7 mouse cellular contexts compared by ENCODE assay signal in the genomic region with DNA sequence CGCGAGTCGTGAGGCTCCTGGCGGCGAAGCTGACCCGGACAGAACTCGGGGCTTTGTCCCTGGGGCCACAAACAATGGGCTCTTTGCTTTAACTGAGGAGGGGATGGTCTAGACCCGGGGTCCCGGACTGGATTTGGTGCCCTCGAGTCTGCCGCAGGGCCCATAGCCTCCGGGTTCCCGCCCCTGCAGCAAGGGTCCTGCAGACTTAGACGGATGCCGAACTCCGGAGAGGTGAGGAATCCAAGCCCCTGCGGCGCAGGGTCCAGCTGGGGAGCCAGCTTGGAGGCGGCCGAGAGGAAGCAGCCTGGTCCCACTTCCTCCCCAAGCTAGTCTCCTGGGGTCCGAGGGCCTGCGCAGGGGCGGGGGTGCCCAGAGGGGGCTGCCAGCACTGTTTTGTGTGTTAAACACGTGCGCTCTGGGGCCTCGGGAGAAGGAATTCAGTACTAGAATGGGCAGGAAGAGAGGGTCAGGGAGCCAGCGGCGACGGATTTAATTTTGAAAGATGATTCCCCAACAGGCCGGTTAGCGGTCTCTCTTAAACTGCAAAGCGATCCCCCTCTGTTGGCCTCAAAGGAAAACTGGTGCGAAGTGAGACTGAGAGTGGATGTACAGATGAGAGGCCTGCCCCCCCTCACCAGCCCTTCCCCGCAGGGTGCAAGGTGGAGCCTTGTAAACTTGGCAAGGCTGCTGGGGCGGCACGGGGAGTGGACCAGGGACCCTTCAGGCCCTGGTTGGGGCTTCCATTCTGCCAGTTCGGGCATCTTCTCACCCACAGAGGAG. TPM values are rescaled to one million over a fixed set of nuclear protein-coding genes. Genes with fewer than 3 reads are reported as not detected.
DNase-seq lines count a peak whose midpoint lies in the region; ATAC-seq and TF ChIP-seq lines count a peak whose summit lies in the region.

No protein-coding gene starts in this region.

- no peaks in the 10 kb centered on the region for H3K4me1 ChIP-seq in cortical plate, adult 2 months (ENCODE audit: control insufficient read depth, insufficient read depth, low read length)
- peaks cover 49% of the 10 kb centered on the region for H3K4me1 ChIP-seq in embryonic facial prominence, embryonic 13.5 days
- H3K4me1 ChIP-seq in intestine, embryonic 14.5 days (replicated peaks; ENCODE audit: control insufficient read depth, insufficient read depth, low read length), result peaks cover 6% of the 10 kb centered on the region; the same call in 1 of the 2 replicates
- peaks cover 33% of the 10 kb centered on the region for H3K4me1 ChIP-seq in midbrain, embryonic 13.5 days (replicated peaks)

- under 1% methylated on average over 37 of the region's 37 CpGs for WGBS in embryonic facial prominence, embryonic 13.5 days
- 2% methylated on average over 37 of the region's 37 CpGs for WGBS in intestine, embryonic 14.5 days
- WGBS in midbrain, embryonic 13.5 days, result under 1% methylated on average over 37 of the region's 37 CpGs

- H3K27ac ChIP-seq in cortical plate, adult 2 months (ENCODE audit: insufficient read depth, low read length), result no peak overlapping the region
- H3K27ac ChIP-seq in embryonic facial prominence, embryonic 13.5 days, result peak overlapping the region; percentile 68
- H3K27ac ChIP-seq in intestine, embryonic 14.5 days (ENCODE audit: low read depth), result no peak overlapping the region
- H3K27ac ChIP-seq in midbrain, embryonic 13.5 days, result no peak overlapping the region

- peak overlapping the region; percentile 11 for H3K4me3 ChIP-seq in cortical plate, adult 2 months (ENCODE audit: insufficient read depth, low read length)
- H3K4me3 ChIP-seq in embryonic facial prominence, embryonic 13.5 days, result peak overlapping the region; percentile 71
- H3K4me3 ChIP-seq in intestine, embryonic 14.5 days (ENCODE audit: low read depth, low read length), result peak overlapping the region; percentile 53
- peak overlapping the region; percentile 57 for H3K4me3 ChIP-seq in midbrain, embryonic 13.5 days (replicated peaks)

- peak overlapping the region; percentile 77 for H3K9ac ChIP-seq in embryonic facial prominence, embryonic 13.5 days
- peak overlapping the region; percentile 5 for H3K9ac ChIP-seq in intestine, embryonic 14.5 days (ENCODE audit: low read length)
- H3K9ac ChIP-seq in midbrain, embryonic 13.5 days (replicated peaks), result peak overlapping the region; percentile 59

- peak overlapping the region; percentile 96 for H3K4me2 ChIP-seq in embryonic facial prominence, embryonic 13.5 days
- H3K4me2 ChIP-seq in intestine, embryonic 14.5 days (ENCODE audit: low read length), result peak overlapping the region; percentile 97
- H3K4me2 ChIP-seq in midbrain, embryonic 13.5 days (replicated peaks), result peak overlapping the region; percentile 97

- ATAC-seq in embryonic facial prominence, embryonic 13.5 days (ENCODE audit: insufficient number of reproducible peaks, insufficient read depth, low FRiP score, low TSS enrichment, low read depth), result no peak
- 0 out of 2 replicates have a peak, but pooled peaks have one; percentile 2 for ATAC-seq in intestine, embryonic 14.5 days (replicated peaks; ENCODE audit: low FRiP score, low TSS enrichment, low read depth)
- ATAC-seq in midbrain, embryonic 13.5 days, result peak; percentile 40
- no peak for ATAC-seq in monocyte, adult 5-6 weeks (replicated peaks; ENCODE audit: insufficient number of reproducible peaks, low FRiP score, low TSS enrichment, poor library complexity, severe bottlenecking)

- H3K27me3 ChIP-seq in embryonic facial prominence, embryonic 13.5 days, result peaks cover 27% of the 10 kb centered on the region
- H3K27me3 ChIP-seq in intestine, embryonic 14.5 days (replicated peaks; ENCODE audit: control insufficient read depth, insufficient read depth, low read length), result peaks cover 52% of the 10 kb centered on the region
- H3K27me3 ChIP-seq in midbrain, embryonic 13.5 days, result peaks cover 52% of the 10 kb centered on the region

- no peak for TF ChIP-seq CTCF in cortical plate, adult 2 months (IDR thresholded peaks at IDR 0.05; ENCODE audit: extremely low read depth, insufficient read depth, low read length)

- H3K9me3 ChIP-seq in embryonic facial prominence, embryonic 13.5 days, result no peaks in the 10 kb centered on the region
- H3K9me3 ChIP-seq in intestine, embryonic 14.5 days (ENCODE audit: control insufficient read depth, low read length), result 0 out of 2 replicates have a peak, but pooled peaks cover 2% of the 10 kb centered on the region
- H3K9me3 ChIP-seq in midbrain, embryonic 13.5 days, result no peaks in the 10 kb centered on the region

- TF ChIP-seq POLR2A in cortical plate, adult 2 months (IDR thresholded peaks at IDR 0.05; ENCODE audit: extremely low read depth, insufficient read depth, low read length), result no peak

- peak; percentile 74 for DNase-seq in intestine, embryonic 14.5 days (ENCODE audit: low spot score)
- no peak for DNase-seq in spleen, postnatal 4 days (ENCODE audit: low spot score in 2 of 2)
- no peak for DNase-seq in right cerebral cortex, postnatal 10 days (ENCODE audit: low spot score in 2 of 2)

- no peaks in the 10 kb centered on the region for H3K36me3 ChIP-seq in embryonic facial prominence, embryonic 13.5 days
- H3K36me3 ChIP-seq in intestine, embryonic 14.5 days (ENCODE audit: control insufficient read depth, insufficient read depth, low read length), result no peaks in the 10 kb centered on the region
- H3K36me3 ChIP-seq in midbrain, embryonic 13.5 days, result no peaks in the 10 kb centered on the region

RNA-seq across cellular contexts. Expression of a gene that starts 0.8 kb away (rescaled TPM):
- 3.0 TPM in 2 replicates for polyA plus RNA-seq in cortical plate, adult 2 months (2012; rRNA removed)
- 99.7 and 104 TPM in 2 replicates for polyA plus RNA-seq in embryonic facial prominence, embryonic 13.5 days (2015; fragmentation: Nextera tagmentation; extraction: Ambion mirVana)
- polyA plus RNA-seq in intestine, embryonic 14.5 days (2014; fragmentation: Nextera tagmentation; extraction: Ambion mirVana), result 16.1 and 17.1 TPM in 2 replicates
- polyA plus RNA-seq in midbrain, embryonic 13.5 days (2015; fragmentation: Nextera tagmentation; extraction: Ambion mirVana), result 6.8 and 6.9 TPM in 2 replicates
- total RNA-seq in monocyte, adult 5-6 weeks (2017), result not detected in 3 replicates

RNA-seq across cellular contexts. Expression of a gene that starts 10.9 kb away (rescaled TPM):
- polyA plus RNA-seq in cortical plate, adult 2 months (2012; rRNA removed), result 235 and 239 TPM in 2 replicates
- 129 and 140 TPM in 2 replicates for polyA plus RNA-seq in embryonic facial prominence, embryonic 13.5 days (2015; fragmentation: Nextera tagmentation; extraction: Ambion mirVana)
- polyA plus RNA-seq in intestine, embryonic 14.5 days (2014; fragmentation: Nextera tagmentation; extraction: Ambion mirVana), result 125 and 133 TPM in 2 replicates
- 161 and 173 TPM in 2 replicates for polyA plus RNA-seq in midbrain, embryonic 13.5 days (2015; fragmentation: Nextera tagmentation; extraction: Ambion mirVana)
- 73.1 to 107 TPM (median 99.0 TPM) in 3 replicates for total RNA-seq in monocyte, adult 5-6 weeks (2017)

RNA-seq across cellular contexts. Expression of a gene that starts 29.2 kb away (rescaled TPM):
- polyA plus RNA-seq in cortical plate, adult 2 months (2012; rRNA removed), result 34.3 and 35.7 TPM in 2 replicates
- 44.1 and 44.9 TPM in 2 replicates for polyA plus RNA-seq in embryonic facial prominence, embryonic 13.5 days (2015; fragmentation: Nextera tagmentation; extraction: Ambion mirVana)
- polyA plus RNA-seq in intestine, embryonic 14.5 days (2014; fragmentation: Nextera tagmentation; extraction: Ambion mirVana), result 32.7 and 37.4 TPM in 2 replicates
- polyA plus RNA-seq in midbrain, embryonic 13.5 days (2015; fragmentation: Nextera tagmentation; extraction: Ambion mirVana), result 47.8 and 50.9 TPM in 2 replicates
- 8.2 to 15.0 TPM (median 14.1 TPM) in 3 replicates for total RNA-seq in monocyte, adult 5-6 weeks (2017)

RNA-seq across cellular contexts. Expression of a gene that starts 31.3 kb away (rescaled TPM):
- polyA plus RNA-seq in cortical plate, adult 2 months (2012; rRNA removed), result 0.51 and 0.54 TPM in 2 replicates
- 4.5 and 5.7 TPM in 2 replicates for polyA plus RNA-seq in embryonic facial prominence, embryonic 13.5 days (2015; fragmentation: Nextera tagmentation; extraction: Ambion mirVana)
- polyA plus RNA-seq in intestine, embryonic 14.5 days (2014; fragmentation: Nextera tagmentation; extraction: Ambion mirVana), result 0.19 and 0.20 TPM in 2 replicates
- polyA plus RNA-seq in midbrain, embryonic 13.5 days (2015; fragmentation: Nextera tagmentation; extraction: Ambion mirVana), result 0.55 and 1.5 TPM in 2 replicates
- not detected in 3 replicates for total RNA-seq in monocyte, adult 5-6 weeks (2017)

Comparison
In these comparisons a context has a peak if more than half of its experiments do, and no peak if none do; other contexts are left out.
1. H3K4me3 ChIP-seq: peak in every context shown above with its lines; median percentile 71 in embryonic facial prominence, embryonic 13.5 days; 57 in midbrain, embryonic 13.5 days; 53 in intestine, embryonic 14.5 days; 11 in cortical plate, adult 2 months.
2. ATAC-seq: peak in intestine, embryonic 14.5 days (single experiment) and midbrain, embryonic 13.5 days (single experiment); none in embryonic facial prominence, embryonic 13.5 days (single experiment) and monocyte, adult 5-6 weeks (single experiment).
3. H3K9ac ChIP-seq: peak in every context shown above with its lines; median percentile 77 in embryonic facial prominence, embryonic 13.5 days; 59 in midbrain, embryonic 13.5 days; 5 in intestine, embryonic 14.5 days.
4. Peak in every context shown above with its lines, with median percentiles within 50 percentile points of each other: H3K4me2 ChIP-seq.